Mouse (Mus musculus): ENCODE data around the gene 4430402I18Rik. TPM values are rescaled to one million over a fixed set of nuclear protein-coding genes. Genes with fewer than 3 reads are reported as not detected.

4430402I18Rik gene
- polyA plus RNA-seq, 1 experiment from 2014 or later = 1.7 TPM

- Histone ChIP-seq H3K9me3 (no peaks in the 10 kb centered on the region), H3K4me3 (peak within 1 kb of the TSS; percentile 86), H3K4me2 (peak within 1 kb of the TSS; percentile 94), H3K4me1 (replicated peaks) (peaks cover 29% of the 10 kb centered on the region), H3K9ac (peak within 1 kb of the TSS; percentile 90), H3K27me3 (no peaks in the 10 kb centered on the region), H3K36me3 (no peaks in the 10 kb centered on the region), H3K27ac (replicated peaks) (peak within 1 kb of the TSS; percentile 91)
- ATAC-seq (ENCODE audit: low FRiP score, low read depth) = peak; percentile 91
- WGBS = under 1% methylated on average over 58 of the region's 73 CpGs
Observed at GRCm38 (mm10) chr19:28963842-28964551, 3.6 kb downstream of the 4430402I18Rik start, which contains the start of gene Plpp6. Plpp6 (plus strand) TSS chr19:28963953.

GRCm38 (mm10) chr19:28963513-28963841 is 4.1 kb downstream of the 4430402I18Rik start:
- WGBS = 4% methylated on average over 4 of the region's 4 CpGs
- peaks cover 29% of the 10 kb centered on the region for H3K4me1 ChIP-seq (replicated peaks)
- H3K36me3 ChIP-seq = no peaks in the 10 kb centered on the region
- H3K4me3 ChIP-seq = peak overlapping the region; percentile 86
- H3K9ac ChIP-seq = peak overlapping the region; percentile 90
- H3K27me3 ChIP-seq = no peaks in the 10 kb centered on the region
- no peaks in the 10 kb centered on the region for H3K9me3 ChIP-seq
- ATAC-seq (ENCODE audit: low FRiP score, low read depth) = peak; percentile 17; the same call in 1 of the 2 replicates
- H3K27ac ChIP-seq (replicated peaks) = peak overlapping the region; percentile 91
- H3K4me2 ChIP-seq = peak overlapping the region; percentile 94

GRCm38 (mm10) chr19:28963113-28963512 is 4.5 kb downstream of the 4430402I18Rik start:
- H3K9me3 ChIP-seq = no peaks in the 10 kb centered on the region
- H3K27me3 ChIP-seq = no peaks in the 10 kb centered on the region

GRCm38 (mm10) chr19:28951251-28951650 is 16.3 kb downstream of the 4430402I18Rik start:
- ATAC-seq (ENCODE audit: low FRiP score, low read depth) = no peak
- H3K4me2 ChIP-seq = no peak overlapping the region
- H3K9ac ChIP-seq = no peak overlapping the region
- WGBS = 74% methylated on average over 5 of the region's 5 CpGs
- no peak overlapping the region for H3K27ac ChIP-seq (replicated peaks)
- H3K4me3 ChIP-seq = no peak overlapping the region
- H3K27me3 ChIP-seq = no peaks in the 10 kb centered on the region
- H3K9me3 ChIP-seq = no peaks in the 10 kb centered on the region
- no peaks in the 10 kb centered on the region for H3K36me3 ChIP-seq
- H3K4me1 ChIP-seq (replicated peaks) = no peaks in the 10 kb centered on the region

More at GRCm38 (mm10) chr19:28963113-28963512, 4.5 kb downstream of the 4430402I18Rik start:
- Histone ChIP-seq H3K27ac (replicated peaks) (peak overlapping the region; percentile 91), H3K4me3 (peak overlapping the region; percentile 86), H3K9ac (no peak overlapping the region), H3K36me3 (no peaks in the 10 kb centered on the region), H3K4me2 (peak overlapping the region; percentile 94), H3K4me1 (replicated peaks) (peaks cover 29% of the 10 kb centered on the region)
- WGBS = 38% methylated on average over 3 of the region's 3 CpGs
- ATAC-seq (ENCODE audit: low FRiP score, low read depth) = no peak

- Histone ChIP-seq H3K4me3 (no peak overlapping the region), H3K36me3 (no peaks in the 10 kb centered on the region), H3K4me1 (replicated peaks) (no peaks in the 10 kb centered on the region), H3K9ac (no peak overlapping the region), H3K4me2 (no peak overlapping the region), H3K9me3 (no peaks in the 10 kb centered on the region), H3K27me3 (no peaks in the 10 kb centered on the region), H3K27ac (replicated peaks) (no peak overlapping the region)
- no peak for ATAC-seq (ENCODE audit: low FRiP score, low read depth)
- 67% methylated on average over 2 of the region's 2 CpGs for WGBS
Observed at GRCm38 (mm10) chr19:28947311-28947710, 20.3 kb downstream of the 4430402I18Rik start.

- no peaks in the 10 kb centered on the region for H3K4me1 ChIP-seq (replicated peaks)
- no peak overlapping the region for H3K27ac ChIP-seq (replicated peaks)
- H3K4me3 ChIP-seq = no peak overlapping the region
- H3K36me3 ChIP-seq = no peaks in the 10 kb centered on the region
- no peak for ATAC-seq (ENCODE audit: low FRiP score, low read depth)
- H3K27me3 ChIP-seq = no peaks in the 10 kb centered on the region
- H3K9me3 ChIP-seq = no peaks in the 10 kb centered on the region
- H3K4me2 ChIP-seq = no peak overlapping the region
- H3K9ac ChIP-seq = no peak overlapping the region
- WGBS = 63% methylated on average over 4 of the region's 4 CpGs
Observed at GRCm38 (mm10) chr19:28946782-28947181, 20.8 kb downstream of the 4430402I18Rik start.

GRCm38 (mm10) chr19:28941271-28941670 is 26.3 kb downstream of the 4430402I18Rik start:
- Histone ChIP-seq H3K36me3 (no peaks in the 10 kb centered on the region), H3K9me3 (no peaks in the 10 kb centered on the region), H3K27ac (replicated peaks) (no peak overlapping the region), H3K27me3 (no peaks in the 10 kb centered on the region), H3K9ac (no peak overlapping the region), H3K4me2 (no peak overlapping the region), H3K4me3 (no peak overlapping the region), H3K4me1 (replicated peaks) (no peaks in the 10 kb centered on the region)
- ATAC-seq (ENCODE audit: low FRiP score, low read depth) = no peak
- 73% methylated on average over 4 of the region's 4 CpGs for WGBS

GRCm38 (mm10) chr19:28940135-28940874 is 27.3 kb downstream of the 4430402I18Rik start:
- H3K36me3 ChIP-seq = no peaks in the 10 kb centered on the region
- H3K4me2 ChIP-seq = no peak overlapping the region
- no peaks in the 10 kb centered on the region for H3K27me3 ChIP-seq
- 76% methylated on average over 9 of the region's 9 CpGs for WGBS
- no peak overlapping the region for H3K4me3 ChIP-seq
- H3K9ac ChIP-seq = no peak overlapping the region
- no peak for ATAC-seq (ENCODE audit: low FRiP score, low read depth)
- H3K9me3 ChIP-seq = no peaks in the 10 kb centered on the region
- no peaks in the 10 kb centered on the region for H3K4me1 ChIP-seq (replicated peaks)
- no peak overlapping the region for H3K27ac ChIP-seq (replicated peaks)

GRCm38 (mm10) chr19:28934897-28935296 is 32.7 kb downstream of the 4430402I18Rik start:
- no peak overlapping the region for H3K4me3 ChIP-seq
- H3K9ac ChIP-seq = no peak overlapping the region
- H3K9me3 ChIP-seq = no peaks in the 10 kb centered on the region
- H3K27ac ChIP-seq (replicated peaks) = no peak overlapping the region
- WGBS = 88% methylated on average over 3 of the region's 3 CpGs
- ATAC-seq (ENCODE audit: low FRiP score, low read depth) = no peak
- no peaks in the 10 kb centered on the region for H3K27me3 ChIP-seq
- H3K36me3 ChIP-seq = no peaks in the 10 kb centered on the region
- no peak overlapping the region for H3K4me2 ChIP-seq
- H3K4me1 ChIP-seq (replicated peaks) = no peaks in the 10 kb centered on the region

GRCm38 (mm10) chr19:28929034-28929433 is 38.6 kb downstream of the 4430402I18Rik start:
- no peak overlapping the region for H3K9ac ChIP-seq
- H3K4me3 ChIP-seq = no peak overlapping the region
- no peak overlapping the region for H3K4me2 ChIP-seq
- no peaks in the 10 kb centered on the region for H3K4me1 ChIP-seq (replicated peaks)
- H3K9me3 ChIP-seq = no peaks in the 10 kb centered on the region
- ATAC-seq (ENCODE audit: low FRiP score, low read depth) = no peak
- H3K27me3 ChIP-seq = no peaks in the 10 kb centered on the region
- H3K36me3 ChIP-seq = no peaks in the 10 kb centered on the region
- H3K27ac ChIP-seq (replicated peaks) = no peak overlapping the region

- 80% methylated on average over 4 of the region's 4 CpGs for WGBS
- H3K9ac ChIP-seq = no peak overlapping the region
- no peak overlapping the region for H3K4me3 ChIP-seq
- H3K27me3 ChIP-seq = no peaks in the 10 kb centered on the region
- no peak overlapping the region for H3K4me2 ChIP-seq
- H3K27ac ChIP-seq (replicated peaks) = no peak overlapping the region
- H3K36me3 ChIP-seq = no peaks in the 10 kb centered on the region
- no peaks in the 10 kb centered on the region for H3K4me1 ChIP-seq (replicated peaks)
- no peak for ATAC-seq (ENCODE audit: low FRiP score, low read depth)
- no peaks in the 10 kb centered on the region for H3K9me3 ChIP-seq
Observed at GRCm38 (mm10) chr19:28927396-28927795, 40.2 kb downstream of the 4430402I18Rik start.

- no peak overlapping the region for H3K4me2 ChIP-seq
- H3K9me3 ChIP-seq = no peaks in the 10 kb centered on the region
- no peaks in the 10 kb centered on the region for H3K27me3 ChIP-seq
- H3K4me1 ChIP-seq (replicated peaks) = no peaks in the 10 kb centered on the region
- WGBS = 92% methylated on average over 5 of the region's 5 CpGs
- no peak overlapping the region for H3K4me3 ChIP-seq
- H3K36me3 ChIP-seq = no peaks in the 10 kb centered on the region
- H3K27ac ChIP-seq (replicated peaks) = no peak overlapping the region
- H3K9ac ChIP-seq = no peak overlapping the region
- ATAC-seq (ENCODE audit: low FRiP score, low read depth) = no peak
Observed at GRCm38 (mm10) chr19:28926366-28926765, 41.2 kb downstream of the 4430402I18Rik start.

Data from hindbrain, embryonic 15.5 days (tissue).